Mouse (Mus musculus) monocyte, adult 5-6 weeks (primary cell): Measurements from ENCODE around the gene Chrna3. TPM values are rescaled to one million over a fixed set of nuclear protein-coding genes. Genes with fewer than 3 reads are reported as not detected.

ENCODE experiments used
- ATAC-seq: fragments of 153-309, 156-312 bp; replicated peaks from 2 replicates; pipeline ENCODE4 v1.8.0; 2017; ENCODE audit warnings: mild to moderate bottlenecking; ENCODE audit not compliant: low TSS enrichment, insufficient number of reproducible peaks, severe bottlenecking, poor library complexity, low FRiP score
- total RNA-seq: library from RNA; stranded (forward); fragments of 200-1000, 200-491, 200-594 nt; gene quantifications from 3 replicates; pipeline ENCODE4 v1.2.3, GENCODE M21; 2017

Chrna3 gene
- total RNA-seq, result not detected in 3 replicates

- ATAC-seq, result no peak
These were observed at the start of gene Chrna3 for GRCm38 (mm10) chr9:55026275-55026663. Gene Chrna3, minus strand, starts transcription at chr9:55026562.

- ATAC-seq, result no peak
These were observed 41.6 kb upstream of the Chrna3 start for GRCm38 (mm10) chr9:55067965-55068265.

GRCm38 (mm10) chr9:55067260-55067964, 41.0 kb upstream of the Chrna3 start:
- no peak for ATAC-seq

- no peak for ATAC-seq
These were observed 38.9 kb upstream of the Chrna3 start for GRCm38 (mm10) chr9:55065241-55065640.

- ATAC-seq, result no peak
These were observed 31.7 kb upstream of the Chrna3 start for GRCm38 (mm10) chr9:55058067-55058466.

- no peak for ATAC-seq
These were observed 29.1 kb upstream of the Chrna3 start for GRCm38 (mm10) chr9:55055386-55055930.

- ATAC-seq, result no peak
These were observed 22.0 kb upstream of the Chrna3 start, which contains the start of gene Chrnb4 for GRCm38 (mm10) chr9:55048211-55048880. Gene Chrnb4, minus strand, starts transcription at chr9:55048779.

- no peak for ATAC-seq
These were observed 20.4 kb upstream of the Chrna3 start for GRCm38 (mm10) chr9:55046764-55047163.

GRCm38 (mm10) chr9:55045001-55045400, 18.6 kb upstream of the Chrna3 start:
- ATAC-seq, result no peak

- no peak for ATAC-seq
These were observed 17.3 kb upstream of the Chrna3 start for GRCm38 (mm10) chr9:55043688-55044087.

- ATAC-seq, result no peak
These were observed 15.0 kb upstream of the Chrna3 start for GRCm38 (mm10) chr9:55041389-55041788.

- no peak for ATAC-seq
These were observed 13.6 kb upstream of the Chrna3 start for GRCm38 (mm10) chr9:55039983-55040382.

- no peak for ATAC-seq
These were observed 12.6 kb upstream of the Chrna3 start for GRCm38 (mm10) chr9:55038948-55039347.

- no peak for ATAC-seq
These were observed 5.2 kb upstream of the Chrna3 start for GRCm38 (mm10) chr9:55031435-55032167.

GRCm38 (mm10) chr9:55025534-55026274, 658 bp downstream of the Chrna3 start:
- ATAC-seq, result no peak

- peak; percentile 74 for ATAC-seq
These were observed 2.3 kb downstream of the Chrna3 start for GRCm38 (mm10) chr9:55023902-55024583.

- ATAC-seq, result no peak
These were observed 3.0 kb downstream of the Chrna3 start for GRCm38 (mm10) chr9:55023326-55023725.

- no peak for ATAC-seq
These were observed 9.4 kb downstream of the Chrna3 start for GRCm38 (mm10) chr9:55016926-55017325.
